9 mouse cellular contexts compared by ENCODE assay signal in genomic region chr11:44156081-44156480, GRCm38 (mm10).
DNase-seq lines count a peak whose midpoint lies in the region; ATAC-seq and TF ChIP-seq lines count a peak whose summit lies in the region.
"Had no signal": no experiment of that assay in that cellular context is flagged by ENCODE, and none has a peak within 500 bp of the region (broad histone marks: within the 10 kb centered on the region; RNA-seq: fewer than 3 reads in every experiment).

No protein-coding gene starts in this region.

- H3K9ac ChIP-seq in heart, adult 2 months (ENCODE audit: low read depth, low read length): no peak overlapping the region
- H3K9ac ChIP-seq in midbrain, embryonic 13.5 days (replicated peaks): no peak overlapping the region
- H3K9ac ChIP-seq: liver, embryonic 15.5 days had no signal

- no peak overlapping the region for H3K4me3 ChIP-seq in heart, adult 2 months
- no peak overlapping the region for H3K4me3 ChIP-seq in midbrain, embryonic 13.5 days (replicated peaks)
- H3K4me3 ChIP-seq: liver, embryonic 15.5 days had no signal

- ATAC-seq in midbrain, embryonic 13.5 days: no peak

- intact Hi-C loops in heart, adult 2 months (cut with DNase I): no loop called here
- intact Hi-C loops in gastrocnemius, postnatal 14 days (cut with DNase I; ENCODE audit: low total_unique reads): no loop called here

- peaks cover 1% of the 10 kb centered on the region; the same call in 1 of the 2 replicates for H3K4me1 ChIP-seq in heart, adult 2 months (ENCODE audit: control insufficient read depth, insufficient read depth, low read length)
- H3K4me1 ChIP-seq in midbrain, embryonic 13.5 days (replicated peaks): peaks cover 4% of the 10 kb centered on the region
- H3K4me1 ChIP-seq: liver, embryonic 15.5 days had no signal

- TF ChIP-seq CTCF in heart, adult 2 months (IDR thresholded peaks at IDR 0.05): no peak

- no peaks in the 10 kb centered on the region for H3K79me2 ChIP-seq in heart, adult 2 months (replicated peaks; ENCODE audit: control insufficient read depth, insufficient read depth, low read length)

- H3K9me3 ChIP-seq in midbrain, embryonic 13.5 days: no peaks in the 10 kb centered on the region
- H3K9me3 ChIP-seq: liver, embryonic 15.5 days had no signal

- no peak for TF ChIP-seq POLR2A in heart, adult 2 months (IDR thresholded peaks at IDR 0.05; ENCODE audit: insufficient read depth, low read depth, low read length)

- TF ChIP-seq EP300 in heart, adult 2 months (IDR thresholded peaks at IDR 0.05; ENCODE audit: insufficient read depth, low read depth, low read length): peak; percentile 81; the same call in 1 of the 2 replicates

- peaks cover 3% of the 10 kb centered on the region; the same call in 1 of the 2 replicates for H3K36me3 ChIP-seq in heart, adult 2 months (ENCODE audit: control insufficient read depth, insufficient read depth, low read length)
- H3K36me3 ChIP-seq in midbrain, embryonic 13.5 days: no peaks in the 10 kb centered on the region
- H3K36me3 ChIP-seq: liver, embryonic 15.5 days had no signal

- H3K27ac ChIP-seq in heart, adult 2 months: peak overlapping the region; percentile 36; the same call in 1 of the 2 replicates
- no peak overlapping the region for H3K27ac ChIP-seq in midbrain, embryonic 13.5 days
- H3K27ac ChIP-seq: liver, embryonic 15.5 days had no signal

- no peak overlapping the region for H3K4me2 ChIP-seq in midbrain, embryonic 13.5 days (replicated peaks)
- H3K4me2 ChIP-seq: liver, embryonic 15.5 days had no signal

- DNase-seq in adrenal gland, adult 2 months: peak; percentile 60
- DNase-seq in adrenal gland, postnatal 10 days: no peak
- DNase-seq in 3134 (ENCODE audit: extremely low read depth, insufficient read length, low spot score): peak; percentile 13
- peak; percentile 28 to 29 for DNase-seq in heart, adult 2 months
- DNase-seq in kidney, adult 9 months: peak; percentile 38
- DNase-seq in gastrocnemius, postnatal 14 days: no peak
- no peak for DNase-seq in thymus, postnatal 25 days

- H3K27me3 ChIP-seq in heart, adult 2 months (ENCODE audit: control insufficient read depth, insufficient read depth, low read length): no peaks in the 10 kb centered on the region
- H3K27me3 ChIP-seq in midbrain, embryonic 13.5 days: no peaks in the 10 kb centered on the region
- H3K27me3 ChIP-seq: liver, embryonic 15.5 days had no signal

- 12% methylated on average over 5 of the region's 5 CpGs for WGBS in heart, adult 2 months
- WGBS in midbrain, embryonic 13.5 days: 48% methylated on average over 5 of the region's 5 CpGs

Comparison
In these comparisons a context has a peak if more than half of its experiments do, and no peak if none do; other contexts are left out.
1. DNase-seq: peak in adrenal gland, adult 2 months (single experiment), 3134 (single experiment), heart, adult 2 months (2 of 2) and kidney, adult 9 months (single experiment); none in adrenal gland, postnatal 10 days (single experiment), gastrocnemius, postnatal 14 days (single experiment) and thymus, postnatal 25 days (single experiment).